Mouse (Mus musculus) bone marrow, adult 2 months (tissue): ENCODE measurements around the gene Car3.

ENCODE experiments used
- CTCF ChIP-seq: fragments of 200-500 bp; IDR thresholded peaks from 2 replicates; pipeline ENCODE4 v1.5.1; 2011; ENCODE audit warnings: low read length, control low read depth; ENCODE audit not compliant: control insufficient read depth, insufficient read depth
- POLR2A ChIP-seq: fragments of 200-500 bp; IDR thresholded peaks from 2 replicates; pipeline ENCODE4 v1.6.1; 2011; ENCODE audit warnings: low read depth, mild to moderate bottlenecking, control low read depth, low read length, borderline replicate concordance; ENCODE audit not compliant: control insufficient read depth

DNA sequence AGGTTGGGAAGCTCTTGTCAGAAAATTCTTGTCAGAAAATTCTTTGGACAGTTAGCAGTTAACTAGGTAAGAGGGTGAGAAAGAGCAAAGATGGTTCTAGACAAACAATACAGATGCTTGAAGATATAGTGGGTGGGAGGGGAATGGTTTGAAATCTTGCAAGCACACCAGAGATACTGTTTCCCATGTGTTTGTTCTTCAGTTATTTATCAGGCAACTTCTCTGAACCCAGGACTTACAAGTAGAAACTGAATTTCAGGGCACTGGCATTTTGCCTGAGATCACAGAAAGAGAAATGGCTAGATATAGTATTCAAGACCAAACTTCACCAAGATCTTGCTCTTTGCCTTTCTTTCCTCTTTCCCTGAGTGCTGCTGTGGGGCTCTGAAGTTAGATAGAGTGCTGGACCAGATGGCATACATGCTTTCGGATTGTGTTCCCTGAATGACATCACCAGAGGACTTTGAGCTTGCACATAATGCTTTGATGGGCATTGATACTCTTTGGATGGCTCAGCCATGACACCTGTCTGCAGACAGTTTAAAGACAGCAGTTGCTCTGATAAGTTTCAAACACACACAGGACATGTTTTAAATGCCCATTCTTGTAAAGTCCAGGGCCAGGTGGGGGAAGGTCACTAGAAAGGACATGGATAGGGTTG is 43.3 kb upstream of the Car3 start:
- TF ChIP-seq CTCF (no peak), POLR2A (no peak)
